Mouse (Mus musculus) bone marrow macrophage, adult 2 months (primary cell): ENCODE results near the gene Irf2. TPM values are rescaled to one million over a fixed set of nuclear protein-coding genes. Genes with fewer than 3 reads are reported as not detected.

Experiments used
- H3K27ac ChIP-seq: 2 replicates; pipeline ENCODE4 v1.5.1; 2012; ENCODE audit warnings: low read depth, low read length; ENCODE audit not compliant: insufficient read depth
- H3K4me1 ChIP-seq: 2 replicates; pipeline ENCODE4 v1.6.1; 2012; ENCODE audit warnings: low read length; ENCODE audit not compliant: control insufficient read depth, insufficient read depth
- H3K4me3 ChIP-seq: 2 replicates; pipeline ENCODE4 v1.5.1; 2012; ENCODE audit warnings: mild to moderate bottlenecking, low read length, moderate library complexity; ENCODE audit not compliant: insufficient read depth
- CTCF ChIP-seq: IDR thresholded peaks from 2 replicates; pipeline ENCODE4 v1.5.1; 2012; ENCODE audit warnings: low read depth, mild to moderate bottlenecking, low read length, moderate library complexity
- POLR2A ChIP-seq: IDR thresholded peaks from 2 replicates; pipeline ENCODE4 v1.6.1; 2012; ENCODE audit warnings: mild to moderate bottlenecking, low read depth, low read length, borderline replicate concordance
- polyA plus RNA-seq: library from polyadenylated mRNA; stranded (reverse); fragments of >200 nt; gene quantifications from 2 replicates; pipeline ENCODE4 v1.2.4, GENCODE M21; 2012; ENCODE audit not compliant: missing spikeins, insufficient read depth, insufficient read length

Gene Irf2
- polyA plus RNA-seq, 1 experiment = 110 TPM

DNA sequence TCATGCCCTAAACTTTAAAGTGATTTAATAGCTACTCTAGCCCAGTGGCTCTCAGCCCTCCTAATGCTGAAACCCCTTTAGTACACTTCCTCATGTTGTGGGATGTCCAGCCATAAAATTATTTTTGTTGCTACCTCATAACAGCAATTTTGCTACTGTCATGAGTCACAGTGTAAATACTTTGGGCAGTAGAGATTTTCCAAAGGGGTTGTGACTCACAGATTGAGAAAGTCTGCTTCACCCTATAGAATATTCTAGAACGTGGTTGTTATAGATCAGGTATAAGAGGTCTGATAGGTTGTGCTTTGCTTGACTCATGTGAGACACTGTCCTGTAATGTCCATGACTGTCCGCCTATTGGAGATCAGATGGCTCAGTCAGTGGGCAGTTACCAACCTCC is 154.9 kb downstream of the Irf2 start:
- Histone ChIP-seq H3K4me1 (peaks cover 72% of the 10 kb centered on the region), H3K4me3 (no peak overlapping the region), H3K27ac (peak overlapping the region; percentile 93)
- TF ChIP-seq POLR2A (no peak), CTCF (no peak)

- Histone ChIP-seq H3K27ac (no peak overlapping the region), H3K4me3 (no peak overlapping the region), H3K4me1 (peaks cover 65% of the 10 kb centered on the region)
- no peak for TF ChIP-seq POLR2A
- TF ChIP-seq CTCF = no peak
These were observed 156.5 kb downstream of the Irf2 start for GRCm38 (mm10) chr8:46896005-46896404.

GRCm38 (mm10) chr8:46896704-46897103 is 157.2 kb downstream of the Irf2 start:
- peaks cover 63% of the 10 kb centered on the region for H3K4me1 ChIP-seq
- H3K4me3 ChIP-seq = no peak overlapping the region
- no peak overlapping the region for H3K27ac ChIP-seq
- TF ChIP-seq CTCF (0 out of 2 replicates have a peak, but pooled peaks have one; percentile 6), POLR2A (no peak)

Other genes with a start within 250 kb of the Irf2 start
- gene Cenpu, start 187.7 kb upstream of the Irf2 start, polyA plus RNA-seq = 15.1 and 16.7 TPM in 2 replicates
- gene Primpol, start 122.5 kb upstream of the Irf2 start, polyA plus RNA-seq = 16.6 and 21.3 TPM in 2 replicates
- gene Casp3, start 122.4 kb upstream of the Irf2 start, polyA plus RNA-seq = 36.5 and 37.3 TPM in 2 replicates
- gene Enpp6, start 247.2 kb downstream of the Irf2 start, polyA plus RNA-seq = 0.16 and 0.36 TPM in 2 replicates